8 mouse cellular contexts compared by ENCODE assay signal in genomic region chr10:70439676-70440521, GRCm38 (mm10). TPM values are rescaled to one million over a fixed set of nuclear protein-coding genes. Genes with fewer than 3 reads are reported as not detected.
A peak's percentile ranks its signal among the peaks of the same experiment; 100 is the strongest.
DNase-seq lines count a peak whose midpoint lies in the region; ATAC-seq lines count a peak whose summit lies in the region.

Fam13c (plus strand) TSS chr10:70440481.

- H3K4me1 ChIP-seq in forebrain, embryonic 14.5 days (ENCODE audit: control insufficient read depth, insufficient read depth, low read length): peaks cover 22% of the 10 kb centered on the region
- H3K4me1 ChIP-seq in intestine, embryonic 14.5 days (replicated peaks; ENCODE audit: control insufficient read depth, insufficient read depth, low read length): peaks cover 2% of the 10 kb centered on the region; the same call in 1 of the 2 replicates
- peaks cover 7% of the 10 kb centered on the region for H3K4me1 ChIP-seq in limb, embryonic 10.5 days
- peaks cover 9% of the 10 kb centered on the region for H3K4me1 ChIP-seq in neural tube, embryonic 11.5 days (ENCODE audit: control insufficient read depth, insufficient read depth, low read length)

- peak; percentile 7 for DNase-seq in gastrocnemius, postnatal 10 days
- no peak for DNase-seq in gastrocnemius, postnatal 14 days
- DNase-seq in forebrain, embryonic 14.5 days (ENCODE audit: low spot score): peak; percentile 76
- DNase-seq in intestine, embryonic 14.5 days (ENCODE audit: low spot score): no peak
- DNase-seq in limb, embryonic 10.5 days (ENCODE audit: low spot score): peak; percentile 61
- DNase-seq in neural tube, embryonic 11.5 days (ENCODE audit: low spot score): peak; percentile 56
- no peak for DNase-seq in spleen, adult 18-20 months

- peak within 1 kb of the TSS; percentile 95 for H3K27ac ChIP-seq in forebrain, embryonic 14.5 days (ENCODE audit: low read depth, low read length)
- H3K27ac ChIP-seq in intestine, embryonic 14.5 days (ENCODE audit: low read depth): peak within 1 kb of the TSS; percentile 78
- peak within 1 kb of the TSS; percentile 91 for H3K27ac ChIP-seq in limb, embryonic 10.5 days
- H3K27ac ChIP-seq in neural tube, embryonic 11.5 days (ENCODE audit: low read depth, low read length): peak within 1 kb of the TSS; percentile 90

- H3K4me2 ChIP-seq in forebrain, embryonic 14.5 days (ENCODE audit: low read length): peak within 1 kb of the TSS; percentile 77
- peak within 1 kb of the TSS; percentile 93 for H3K4me2 ChIP-seq in intestine, embryonic 14.5 days (ENCODE audit: low read length)
- peak within 1 kb of the TSS; percentile 87 for H3K4me2 ChIP-seq in neural tube, embryonic 11.5 days (ENCODE audit: low read depth)

- H3K4me3 ChIP-seq in forebrain, embryonic 14.5 days (ENCODE audit: low read depth, low read length): peak within 1 kb of the TSS; percentile 64
- peak within 1 kb of the TSS; percentile 71 for H3K4me3 ChIP-seq in intestine, embryonic 14.5 days (ENCODE audit: low read depth, low read length)
- peak within 1 kb of the TSS; percentile 78 for H3K4me3 ChIP-seq in limb, embryonic 10.5 days
- peak within 1 kb of the TSS; percentile 59 for H3K4me3 ChIP-seq in neural tube, embryonic 11.5 days (ENCODE audit: low read depth, low read length)

- peak; percentile 16; the same call in 1 of the 2 replicates for ATAC-seq in cerebellum, adult (ENCODE audit: insufficient number of reproducible peaks, low FRiP score, low TSS enrichment)
- peak; percentile 66 for ATAC-seq in forebrain, embryonic 14.5 days
- peak; percentile 38; the same call in 1 of the 2 replicates for ATAC-seq in intestine, embryonic 14.5 days (replicated peaks; ENCODE audit: low FRiP score, low TSS enrichment, low read depth)
- ATAC-seq in neural tube, embryonic 11.5 days (ENCODE audit: insufficient read depth, low FRiP score, low TSS enrichment): peak; percentile 79

- no peaks in the 10 kb centered on the region for H3K27me3 ChIP-seq in forebrain, embryonic 14.5 days (replicated peaks; ENCODE audit: control insufficient read depth, insufficient read depth, low read length)
- no peaks in the 10 kb centered on the region for H3K27me3 ChIP-seq in intestine, embryonic 14.5 days (replicated peaks; ENCODE audit: control insufficient read depth, insufficient read depth, low read length)
- 0 out of 2 replicates have a peak, but pooled peaks cover 4% of the 10 kb centered on the region for H3K27me3 ChIP-seq in limb, embryonic 10.5 days (ENCODE audit: low read depth, poor library complexity, severe bottlenecking)
- H3K27me3 ChIP-seq in neural tube, embryonic 11.5 days (ENCODE audit: control insufficient read depth, insufficient read depth, low read length): no peaks in the 10 kb centered on the region

- H3K36me3 ChIP-seq in forebrain, embryonic 14.5 days (ENCODE audit: control insufficient read depth, insufficient read depth, low read length): no peaks in the 10 kb centered on the region
- no peaks in the 10 kb centered on the region for H3K36me3 ChIP-seq in intestine, embryonic 14.5 days (ENCODE audit: control insufficient read depth, insufficient read depth, low read length)
- no peaks in the 10 kb centered on the region for H3K36me3 ChIP-seq in limb, embryonic 10.5 days
- no peaks in the 10 kb centered on the region for H3K36me3 ChIP-seq in neural tube, embryonic 11.5 days (ENCODE audit: control insufficient read depth, insufficient read depth, low read length)

- intact Hi-C loops in gastrocnemius, postnatal 14 days (cut with DNase I; ENCODE audit: low total_unique reads): no loop called here

- WGBS in forebrain, embryonic 14.5 days: 11% methylated on average over 24 of the region's 24 CpGs
- WGBS in intestine, embryonic 14.5 days: 15% methylated on average over 24 of the region's 24 CpGs
- 12% methylated on average over 24 of the region's 24 CpGs for WGBS in limb, embryonic 10.5 days
- WGBS in neural tube, embryonic 11.5 days: 10% methylated on average over 24 of the region's 24 CpGs

- peak within 1 kb of the TSS; percentile 86 for H3K9ac ChIP-seq in forebrain, embryonic 14.5 days (ENCODE audit: low read length)
- peak within 1 kb of the TSS; percentile 74 for H3K9ac ChIP-seq in intestine, embryonic 14.5 days (ENCODE audit: low read length)
- peak within 1 kb of the TSS; percentile 88 for H3K9ac ChIP-seq in neural tube, embryonic 11.5 days (ENCODE audit: low read length)

- no peaks in the 10 kb centered on the region for H3K9me3 ChIP-seq in forebrain, embryonic 14.5 days (replicated peaks; ENCODE audit: control insufficient read depth, low read length)
- no peaks in the 10 kb centered on the region for H3K9me3 ChIP-seq in intestine, embryonic 14.5 days (ENCODE audit: control insufficient read depth, low read length)
- H3K9me3 ChIP-seq in limb, embryonic 10.5 days (replicated peaks): no peaks in the 10 kb centered on the region
- H3K9me3 ChIP-seq in neural tube, embryonic 11.5 days (ENCODE audit: control insufficient read depth, low read length): no peaks in the 10 kb centered on the region

RNA-seq across cellular contexts. Expression of gene Fam13c, which starts in this region (rescaled TPM):
- total RNA-seq in gastrocnemius, postnatal 10 days (2021): 1 to 10 TPM; 6.2 to 7.8 TPM
- 1 to 10 TPM; 5.3 to 6.0 TPM for total RNA-seq in gastrocnemius, postnatal 14 days (2021)
- 20.8 and 25.3 TPM in 2 replicates for polyA plus RNA-seq in forebrain, embryonic 14.5 days (2014; fragmentation: Nextera tagmentation; extraction: Ambion mirVana)
- 9.7 and 11.7 TPM in 2 replicates for polyA plus RNA-seq in intestine, embryonic 14.5 days (2014; fragmentation: Nextera tagmentation; extraction: Ambion mirVana)
- polyA plus RNA-seq in limb, embryonic 10.5 days (2016; fragmentation: Nextera tagmentation; extraction: Ambion mirVana): 5.2 and 7.8 TPM in 2 replicates
- polyA plus RNA-seq in neural tube, embryonic 11.5 days (2014; fragmentation: Nextera tagmentation; extraction: Ambion mirVana): 11.4 and 11.9 TPM in 2 replicates

Comparison
In these comparisons a context has a peak if more than half of its experiments do, and no peak if none do; other contexts are left out.
1. DNase-seq: peak in gastrocnemius, postnatal 10 days (single experiment), forebrain, embryonic 14.5 days (single experiment), limb, embryonic 10.5 days (single experiment) and neural tube, embryonic 11.5 days (single experiment); none in gastrocnemius, postnatal 14 days (single experiment), intestine, embryonic 14.5 days (single experiment) and spleen, adult 18-20 months (0 of 2).
2. ATAC-seq: peak in every context shown above with its lines; median percentile 79 in neural tube, embryonic 11.5 days; 66 in forebrain, embryonic 14.5 days; 38 in intestine, embryonic 14.5 days; 16 in cerebellum, adult.
3. Peak in every context shown above with its lines, with median percentiles within 50 percentile points of each other: H3K27ac ChIP-seq, H3K4me2 ChIP-seq, H3K4me3 ChIP-seq and H3K9ac ChIP-seq.